Mouse (Mus musculus): ENCODE results near the gene Wwox. TPM values are rescaled to one million over a fixed set of nuclear protein-coding genes. Genes with fewer than 3 reads are reported as not detected.

Gene Wwox
- polyA plus RNA-seq, 1 experiment = 4.7 TPM

DNA sequence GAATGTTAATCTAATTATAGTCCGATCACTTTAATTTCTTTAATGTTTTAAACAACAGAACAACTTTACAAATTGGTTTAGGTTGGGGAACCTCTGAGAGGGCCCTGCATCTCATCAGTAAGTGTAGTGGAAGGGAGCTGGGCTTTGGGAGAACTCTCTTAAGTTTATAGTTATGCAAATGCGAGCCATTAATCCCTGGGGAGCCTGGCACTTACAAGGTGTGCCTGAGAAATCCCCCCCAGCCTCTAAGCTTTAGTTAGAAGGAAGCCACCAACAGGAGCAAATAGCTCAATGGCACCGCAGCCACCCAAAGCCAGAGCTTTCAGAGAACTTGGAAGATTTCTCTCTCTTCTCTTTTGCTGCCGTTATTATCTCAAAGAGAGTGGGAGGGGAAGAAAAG is 759.7 kb downstream of the Wwox start:
- Histone ChIP-seq H3K4me3 (replicated peaks) (no peak overlapping the region), H3K27me3 (replicated peaks) (no peaks in the 10 kb centered on the region), H3K9me3 (peaks cover 37% of the 10 kb centered on the region), H3K36me3 (replicated peaks; ENCODE audit: low read length) (no peaks in the 10 kb centered on the region), H3K4me1 (no peaks in the 10 kb centered on the region)
- TF ChIP-seq FLI1 (IDR thresholded peaks at IDR 0.05; ENCODE audit: low read length) (no peak), GATA1 (IDR thresholded peaks at IDR 0.05; ENCODE audit: borderline replicate concordance, low read length) (no peak)

DNA sequence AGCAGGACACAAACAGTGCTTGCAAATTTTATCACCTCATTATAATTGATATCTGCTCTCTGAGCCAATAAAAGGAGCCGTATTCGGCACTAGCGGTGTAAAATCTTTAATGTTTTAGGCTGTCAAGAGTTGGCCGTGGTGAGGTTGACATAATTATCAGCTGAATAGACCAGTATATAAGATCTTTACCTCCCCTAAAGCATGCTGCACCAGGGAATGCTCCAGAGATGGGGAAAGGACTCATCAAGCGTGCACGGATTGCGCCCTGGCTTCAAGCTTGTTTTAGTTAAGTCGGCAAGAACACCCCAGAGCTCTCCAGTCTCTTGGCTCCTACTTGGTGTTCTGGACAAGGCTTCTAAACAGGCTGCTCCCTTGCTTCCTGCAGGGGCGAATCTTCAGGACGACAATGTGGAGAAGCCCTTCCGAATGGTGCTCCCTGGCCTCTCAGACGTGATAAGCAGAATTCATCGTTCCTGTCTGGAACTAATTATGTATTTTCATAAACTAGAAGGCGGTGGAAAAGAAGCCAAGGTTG is 760.2 kb downstream of the Wwox start:
- H3K4me3 ChIP-seq (replicated peaks) = no peak overlapping the region
- no peaks in the 10 kb centered on the region for H3K4me1 ChIP-seq
- H3K36me3 ChIP-seq (replicated peaks; ENCODE audit: low read length) = no peaks in the 10 kb centered on the region
- no peaks in the 10 kb centered on the region for H3K27me3 ChIP-seq (replicated peaks)
- TF ChIP-seq GATA1 (IDR thresholded peaks at IDR 0.05; ENCODE audit: borderline replicate concordance, low read length) (no peak), FLI1 (IDR thresholded peaks at IDR 0.05; ENCODE audit: low read length) (no peak)
- H3K9me3 ChIP-seq = peaks cover 35% of the 10 kb centered on the region

DNA sequence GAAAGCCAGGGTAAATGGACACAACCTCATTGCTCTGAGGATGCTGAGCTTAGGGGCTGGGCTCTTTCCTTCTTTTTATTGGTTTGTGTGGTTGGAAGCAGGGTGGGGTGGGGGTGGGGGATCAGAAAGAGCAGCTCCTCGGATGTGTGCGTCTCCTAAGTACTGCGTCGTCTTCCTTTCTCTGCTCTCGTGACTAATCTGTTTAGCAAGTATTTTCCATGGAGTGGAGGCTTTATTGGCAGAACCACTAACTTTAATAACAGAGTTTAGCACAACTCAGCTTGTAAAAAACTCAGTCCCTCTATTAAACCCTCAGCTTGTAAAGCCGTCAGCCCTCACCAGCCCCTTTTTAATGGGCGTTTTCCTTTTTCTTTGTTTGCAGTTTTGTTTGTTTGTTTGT is 762.3 kb downstream of the Wwox start:
- Histone ChIP-seq H3K9me3 (peaks cover 16% of the 10 kb centered on the region), H3K4me3 (replicated peaks) (no peak overlapping the region), H3K27me3 (replicated peaks) (no peaks in the 10 kb centered on the region), H3K36me3 (replicated peaks; ENCODE audit: low read length) (no peaks in the 10 kb centered on the region), H3K4me1 (no peaks in the 10 kb centered on the region)
- no peak for TF ChIP-seq GATA1 (IDR thresholded peaks at IDR 0.05; ENCODE audit: borderline replicate concordance, low read length)
- TF ChIP-seq FLI1 (IDR thresholded peaks at IDR 0.05; ENCODE audit: low read length) = no peak

DNA sequence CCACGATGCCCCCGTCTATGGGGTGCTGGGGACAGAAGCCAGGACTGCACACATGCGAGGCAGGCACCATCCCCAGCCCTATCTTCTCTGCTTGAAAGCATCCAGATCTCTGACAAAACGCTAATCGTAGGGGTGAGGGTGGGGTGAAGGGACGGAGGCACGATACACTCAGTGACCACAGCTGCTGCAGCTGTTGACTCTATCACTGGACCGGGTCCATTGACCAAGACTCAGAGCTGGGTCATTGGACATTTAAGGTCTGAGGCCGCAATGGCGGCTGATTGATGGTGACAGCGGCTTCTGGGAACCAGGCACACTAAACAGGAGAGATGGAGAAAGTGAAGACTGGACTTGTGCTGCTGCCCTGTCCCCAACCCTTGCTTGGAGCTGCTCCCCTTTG is 768.0 kb downstream of the Wwox start:
- Histone ChIP-seq H3K4me1 (no peaks in the 10 kb centered on the region), H3K9me3 (peaks cover 54% of the 10 kb centered on the region)

DNA sequence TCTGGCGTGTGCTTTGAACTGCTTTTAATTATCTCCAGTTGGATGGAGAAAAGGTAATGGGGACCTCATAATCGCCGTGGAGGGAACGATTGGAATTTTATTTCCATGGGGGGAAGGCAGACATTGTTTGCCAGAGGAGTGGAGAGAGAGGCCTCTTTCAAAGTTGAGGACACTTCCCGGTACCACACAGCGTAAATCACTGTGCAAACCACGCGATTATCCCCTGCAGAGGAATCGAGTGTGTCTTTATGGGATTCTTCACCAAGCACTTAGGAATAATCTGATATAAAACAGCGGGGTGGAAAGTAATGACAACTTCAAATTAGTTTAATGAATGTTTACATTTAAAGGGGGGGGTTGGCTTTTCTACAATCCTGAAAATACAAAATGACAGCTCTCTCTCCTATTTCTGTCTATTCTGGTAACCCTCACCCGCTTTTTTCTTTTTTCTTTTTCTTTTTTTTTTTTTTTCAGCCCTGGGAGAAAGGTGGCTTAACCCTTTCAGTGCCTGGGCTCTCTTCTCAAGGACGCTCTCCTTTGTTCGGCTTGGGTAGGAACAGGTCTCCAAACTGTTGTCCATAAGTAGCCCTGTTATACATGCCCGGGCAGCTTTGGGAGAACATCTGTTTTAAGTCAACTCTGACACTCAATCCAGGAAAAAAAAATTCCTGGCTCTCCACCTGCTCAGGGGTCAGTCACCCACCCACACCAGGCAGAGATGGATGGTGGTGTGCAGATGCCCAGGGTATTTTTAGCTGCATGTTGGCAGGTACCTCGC is 769.1 kb downstream of the Wwox start:
- Histone ChIP-seq H3K4me3 (replicated peaks) (no peak overlapping the region), H3K4me1 (no peaks in the 10 kb centered on the region), H3K9me3 (peaks cover 59% of the 10 kb centered on the region), H3K36me3 (replicated peaks; ENCODE audit: low read length) (no peaks in the 10 kb centered on the region), H3K27me3 (replicated peaks) (no peaks in the 10 kb centered on the region)
- TF ChIP-seq GATA1 (IDR thresholded peaks at IDR 0.05; ENCODE audit: borderline replicate concordance, low read length) = no peak
- TF ChIP-seq FLI1 (IDR thresholded peaks at IDR 0.05; ENCODE audit: low read length) = no peak

More for the DNA sequence above, 768.0 kb downstream of the Wwox start:
- Histone ChIP-seq H3K4me3 (replicated peaks) (no peak overlapping the region), H3K36me3 (replicated peaks; ENCODE audit: low read length) (no peaks in the 10 kb centered on the region), H3K27me3 (replicated peaks) (no peaks in the 10 kb centered on the region)
- TF ChIP-seq FLI1 (IDR thresholded peaks at IDR 0.05; ENCODE audit: low read length) (no peak), GATA1 (IDR thresholded peaks at IDR 0.05; ENCODE audit: borderline replicate concordance, low read length) (no peak)

DNA sequence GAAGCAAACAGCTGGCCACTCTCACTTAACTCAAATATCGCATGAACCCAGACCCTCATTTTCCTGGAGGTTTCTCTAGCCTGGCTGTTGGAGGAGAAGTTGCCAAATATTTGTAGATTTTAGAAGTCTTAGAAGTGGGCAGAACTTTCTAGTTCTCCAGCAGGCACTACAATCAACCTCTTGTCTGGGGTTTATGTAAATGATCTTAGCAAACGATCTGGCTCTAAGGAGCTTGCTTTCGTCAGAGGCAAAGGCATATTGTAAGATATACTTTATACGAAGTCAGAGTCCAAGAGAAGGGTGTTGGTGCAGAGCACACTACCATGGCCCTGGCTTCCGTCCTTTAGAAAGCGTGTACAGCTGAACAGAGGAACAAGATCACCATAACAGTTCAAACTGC is 770.6 kb downstream of the Wwox start:
- Histone ChIP-seq H3K4me1 (no peaks in the 10 kb centered on the region), H3K9me3 (peaks cover 67% of the 10 kb centered on the region), H3K27me3 (replicated peaks) (no peaks in the 10 kb centered on the region), H3K4me3 (replicated peaks) (no peak overlapping the region), H3K36me3 (replicated peaks; ENCODE audit: low read length) (no peaks in the 10 kb centered on the region)
- TF ChIP-seq FLI1 (IDR thresholded peaks at IDR 0.05; ENCODE audit: low read length) = no peak
- no peak for TF ChIP-seq GATA1 (IDR thresholded peaks at IDR 0.05; ENCODE audit: borderline replicate concordance, low read length)

DNA sequence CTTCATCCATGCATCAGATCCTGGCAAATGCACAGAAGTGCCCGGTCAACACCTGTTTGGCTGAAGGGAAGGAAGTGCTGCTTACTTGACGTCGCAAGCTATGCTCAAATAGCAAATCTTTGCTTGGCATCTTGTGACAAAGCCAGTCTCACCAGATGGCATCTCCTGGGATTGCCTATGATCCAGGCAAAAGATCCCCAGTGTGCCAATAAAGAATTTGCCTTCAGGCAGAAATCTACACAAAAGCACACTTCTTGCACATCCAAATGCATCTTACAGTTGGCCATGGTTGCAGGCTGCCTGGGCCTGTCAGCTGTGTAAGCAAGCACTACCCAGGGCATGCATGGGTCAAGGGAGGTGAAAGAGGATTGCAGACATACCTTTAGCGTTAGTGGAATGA is 773.7 kb downstream of the Wwox start:
- Histone ChIP-seq H3K4me3 (replicated peaks) (no peak overlapping the region), H3K36me3 (replicated peaks; ENCODE audit: low read length) (no peaks in the 10 kb centered on the region), H3K27me3 (replicated peaks) (no peaks in the 10 kb centered on the region), H3K9me3 (peaks cover 61% of the 10 kb centered on the region), H3K4me1 (no peaks in the 10 kb centered on the region)
- TF ChIP-seq FLI1 (IDR thresholded peaks at IDR 0.05; ENCODE audit: low read length) (no peak), GATA1 (IDR thresholded peaks at IDR 0.05; ENCODE audit: borderline replicate concordance, low read length) (no peak)

DNA sequence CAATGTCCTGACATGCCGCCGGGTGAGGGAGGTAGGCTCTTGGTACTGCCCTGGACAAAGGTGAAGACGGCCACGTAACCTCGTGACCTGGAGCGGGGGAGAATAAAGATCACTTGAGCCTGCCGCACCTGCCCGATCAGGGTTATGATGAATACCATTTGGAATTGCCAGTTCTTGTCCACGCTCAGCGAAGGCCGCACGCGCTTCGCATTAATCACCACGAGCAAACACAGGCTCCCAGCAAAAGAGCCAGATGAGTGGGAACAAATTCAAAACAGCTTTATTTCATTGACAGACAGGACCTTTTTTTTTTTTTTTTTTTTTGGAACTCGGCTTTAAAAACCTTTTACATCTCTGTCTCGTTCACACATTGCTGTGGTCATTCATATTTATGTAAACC is 775.4 kb downstream of the Wwox start:
- Histone ChIP-seq H3K4me1 (no peaks in the 10 kb centered on the region), H3K36me3 (replicated peaks; ENCODE audit: low read length) (no peaks in the 10 kb centered on the region), H3K9me3 (peaks cover 60% of the 10 kb centered on the region)

DNA sequence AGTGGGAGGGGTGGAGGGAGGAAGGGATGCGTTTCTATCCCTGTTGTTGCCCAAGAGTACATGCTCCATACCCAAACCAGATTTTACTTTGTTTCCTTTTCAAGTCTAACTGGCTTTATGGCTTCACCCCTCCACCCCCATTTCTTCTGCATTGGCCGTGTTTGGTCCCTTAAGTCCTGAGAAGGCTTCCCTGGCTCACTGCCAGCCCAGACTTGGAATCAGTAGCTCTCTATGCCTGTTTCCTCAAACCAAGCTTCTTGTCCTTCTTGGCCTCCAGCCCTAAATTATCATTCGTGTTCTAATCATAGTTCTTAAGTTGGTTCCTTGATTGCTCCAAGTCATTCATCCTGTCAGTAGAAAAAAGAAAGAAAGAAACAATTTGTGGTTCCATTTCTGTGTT is 777.3 kb downstream of the Wwox start:
- no peak overlapping the region for H3K4me3 ChIP-seq (replicated peaks)
- H3K4me1 ChIP-seq = no peaks in the 10 kb centered on the region
- H3K9me3 ChIP-seq = peaks cover 59% of the 10 kb centered on the region
- no peak for TF ChIP-seq FLI1 (IDR thresholded peaks at IDR 0.05; ENCODE audit: low read length)
- TF ChIP-seq GATA1 (IDR thresholded peaks at IDR 0.05; ENCODE audit: borderline replicate concordance, low read length) = no peak
- no peaks in the 10 kb centered on the region for H3K27me3 ChIP-seq (replicated peaks)
- no peaks in the 10 kb centered on the region for H3K36me3 ChIP-seq (replicated peaks; ENCODE audit: low read length)

More for the DNA sequence above, 775.4 kb downstream of the Wwox start:
- H3K27me3 ChIP-seq (replicated peaks) = no peaks in the 10 kb centered on the region
- TF ChIP-seq FLI1 (IDR thresholded peaks at IDR 0.05; ENCODE audit: low read length) = no peak
- TF ChIP-seq GATA1 (IDR thresholded peaks at IDR 0.05; ENCODE audit: borderline replicate concordance, low read length) = no peak
- no peak overlapping the region for H3K4me3 ChIP-seq (replicated peaks)

DNA sequence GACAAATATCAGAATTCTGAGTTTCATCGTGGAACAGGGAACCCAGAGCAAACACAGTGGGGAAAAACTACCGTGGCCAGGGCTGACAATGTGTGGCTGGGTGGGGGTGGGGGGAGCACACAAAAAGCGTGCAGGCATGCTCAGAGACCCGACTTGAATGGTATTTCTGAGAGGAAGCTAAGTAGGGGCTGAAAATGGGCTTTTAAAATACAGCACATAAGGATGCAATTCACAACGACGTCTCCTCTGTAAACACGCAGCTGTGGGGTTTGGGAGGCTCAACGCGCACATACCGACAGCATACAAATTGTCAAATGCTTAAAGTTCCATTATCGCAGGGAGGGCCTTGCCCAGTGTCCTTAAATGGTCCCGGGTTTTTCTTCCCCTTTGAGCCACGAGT is 783.1 kb downstream of the Wwox start:
- H3K9me3 ChIP-seq = peaks cover 62% of the 10 kb centered on the region

More for the DNA sequence above, 783.1 kb downstream of the Wwox start:
- H3K4me3 ChIP-seq (replicated peaks) = no peak overlapping the region
- H3K4me1 ChIP-seq = no peaks in the 10 kb centered on the region
- no peaks in the 10 kb centered on the region for H3K27me3 ChIP-seq (replicated peaks)
- TF ChIP-seq FLI1 (IDR thresholded peaks at IDR 0.05; ENCODE audit: low read length) = no peak
- TF ChIP-seq GATA1 (IDR thresholded peaks at IDR 0.05; ENCODE audit: borderline replicate concordance, low read length) = no peak
- no peaks in the 10 kb centered on the region for H3K36me3 ChIP-seq (replicated peaks; ENCODE audit: low read length)

Data from megakaryocyte, embryonic 14.5 days (primary cell).